Mouse (Mus musculus) E14TG2a.4 (cell line): Measurements from ENCODE around the gene Arl4d.

Source experiments
- H3K27me3 ChIP-seq: 2 replicates; pipeline ENCODE4 v1.6.1; 2014; ENCODE audit warnings: low read length, control low read depth; ENCODE audit not compliant: insufficient read depth
- H3K36me3 ChIP-seq: 2 replicates; pipeline ENCODE4 v1.6.1; 2014; ENCODE audit warnings: low read length, control low read depth; ENCODE audit not compliant: insufficient read depth
- H3K4me1 ChIP-seq: replicated peaks from 2 replicates; pipeline ENCODE4 v1.6.1; 2014; ENCODE audit warnings: low read depth, low read length, control low read depth
- H3K4me3 ChIP-seq: replicated peaks from 2 replicates; pipeline ENCODE4 v1.5.1; 2014; ENCODE audit warnings: mild to moderate bottlenecking, low read length
- H3K9me3 ChIP-seq: 2 replicates; pipeline ENCODE4 v1.6.1; 2014; ENCODE audit warnings: low read length, control low read depth
- CTCF ChIP-seq: conservative IDR thresholded peaks from 2 replicates; pipeline ENCODE4 v1.5.1; 2014; ENCODE audit warnings: low read length
- NANOG ChIP-seq: IDR thresholded peaks from 2 replicates; pipeline ENCODE4 v1.6.1; 2014; ENCODE audit warnings: borderline replicate concordance, low read length, mixed read lengths
- POU5F1 ChIP-seq: IDR thresholded peaks from 2 replicates; pipeline ENCODE4 v1.6.1; 2014; ENCODE audit warnings: low read length, borderline replicate concordance

Gene Arl4d

DNA sequence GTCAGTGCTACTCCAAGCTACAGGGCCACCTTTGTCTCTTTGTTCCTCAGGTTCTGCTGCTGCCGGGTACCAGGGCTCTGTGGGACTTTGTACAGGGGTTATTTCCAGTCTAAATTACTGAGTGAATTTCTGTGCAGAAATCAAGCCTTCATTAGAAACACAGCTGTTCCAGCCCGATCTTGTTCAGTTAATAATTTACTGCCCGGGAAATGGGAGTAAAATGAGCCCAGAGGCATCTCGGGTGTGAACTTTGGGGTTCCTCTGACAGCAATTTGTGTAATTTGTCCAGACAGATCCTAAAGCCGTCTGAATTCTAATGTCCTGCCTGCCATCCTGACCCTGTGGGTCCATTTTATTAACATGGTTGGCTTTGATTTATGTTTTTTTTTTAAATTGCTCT, 38.7 kb downstream of the Arl4d start:
- Histone ChIP-seq H3K4me1 (peaks cover 52% of the 10 kb centered on the region), H3K4me3 (no peak overlapping the region), H3K9me3 (no peaks in the 10 kb centered on the region), H3K27me3 (0 out of 2 replicates have a peak, but pooled peaks cover 6% of the 10 kb centered on the region), H3K36me3 (no peaks in the 10 kb centered on the region)
- no peak for TF ChIP-seq NANOG
- no peak for TF ChIP-seq POU5F1
- TF ChIP-seq CTCF: no peak

DNA sequence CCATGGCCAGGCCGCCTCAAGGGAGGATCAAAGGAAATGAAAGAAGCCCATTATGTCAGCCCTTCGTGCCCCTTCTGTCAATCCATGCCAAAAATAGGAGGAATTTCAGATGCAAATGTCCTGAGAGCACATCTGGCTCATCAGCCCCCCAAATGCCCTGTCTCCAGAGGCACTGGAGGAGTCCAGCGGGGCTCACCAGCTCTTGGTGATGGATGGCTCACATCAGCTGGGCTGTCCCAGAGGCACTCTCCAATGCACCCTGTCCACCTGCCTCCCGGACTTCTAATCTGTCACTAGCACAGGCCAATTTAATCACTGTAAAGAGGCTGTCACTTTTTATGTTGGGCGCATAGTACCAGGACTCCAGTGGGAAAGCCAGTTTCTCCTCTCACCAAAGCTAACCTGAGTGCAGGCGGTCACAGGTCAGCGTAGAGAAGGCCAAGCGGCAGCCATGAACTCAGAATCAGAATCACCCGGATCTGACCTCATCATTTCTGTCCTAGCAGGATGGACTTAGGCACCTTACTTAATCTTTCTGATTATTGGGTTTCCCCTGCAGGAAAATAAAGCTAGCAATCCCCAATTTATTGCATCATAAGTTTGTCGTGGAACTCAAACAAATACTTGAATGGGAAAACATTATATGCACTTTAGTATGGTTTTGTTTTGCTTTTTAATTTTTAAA, 41.6 kb downstream of the Arl4d start:
- Histone ChIP-seq H3K4me1 (peaks cover 51% of the 10 kb centered on the region), H3K36me3 (no peaks in the 10 kb centered on the region), H3K27me3 (no peaks in the 10 kb centered on the region), H3K4me3 (no peak overlapping the region), H3K9me3 (no peaks in the 10 kb centered on the region)
- TF ChIP-seq POU5F1: no peak

DNA sequence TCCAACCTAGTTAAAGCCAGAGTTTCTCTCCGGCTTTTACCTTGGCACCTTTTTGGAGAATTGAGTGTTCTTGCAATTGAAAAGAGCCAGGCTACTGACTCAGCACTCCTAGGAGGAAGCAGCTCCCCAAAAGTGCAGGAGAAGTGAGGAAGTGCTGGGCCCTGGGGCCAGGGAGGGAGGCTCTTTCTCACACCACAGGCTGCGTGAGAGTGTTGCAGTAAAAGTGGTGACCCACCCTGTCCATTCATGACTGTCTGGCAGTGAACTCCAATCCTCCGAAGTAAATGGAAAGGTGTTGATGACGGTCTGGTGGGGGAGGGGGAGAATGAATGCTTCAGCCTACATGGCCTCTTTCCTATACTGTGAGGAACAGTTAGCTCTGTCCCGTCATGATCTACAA, 43.1 kb downstream of the Arl4d start:
- no peaks in the 10 kb centered on the region for H3K9me3 ChIP-seq
- no peaks in the 10 kb centered on the region for H3K27me3 ChIP-seq

DNA sequence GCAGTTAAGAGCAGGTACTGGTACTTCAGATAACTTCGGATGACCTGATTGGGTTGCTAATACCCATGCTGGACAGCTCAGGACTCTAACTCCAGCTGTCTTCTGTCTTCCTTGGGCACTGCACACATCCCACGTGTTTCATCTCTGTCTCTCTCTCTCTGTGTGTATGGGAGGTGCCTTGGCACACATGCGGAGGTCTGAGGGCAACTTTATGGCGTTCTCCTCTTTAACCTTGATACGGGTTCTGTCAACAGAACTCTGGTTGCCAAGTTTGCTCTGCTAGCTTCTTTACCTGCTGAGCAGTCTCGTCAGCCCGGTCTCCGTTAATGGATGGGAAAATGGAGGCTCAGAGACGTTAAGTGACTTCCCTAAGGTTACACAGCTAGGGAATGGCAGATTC, 47.5 kb downstream of the Arl4d start:
- TF ChIP-seq NANOG: no peak
- no peak for TF ChIP-seq CTCF
- TF ChIP-seq POU5F1: no peak
- H3K4me3 ChIP-seq: no peak overlapping the region
- peaks cover 2% of the 10 kb centered on the region; the same call in 1 of the 2 replicates for H3K27me3 ChIP-seq
- no peaks in the 10 kb centered on the region for H3K9me3 ChIP-seq
- H3K36me3 ChIP-seq: no peaks in the 10 kb centered on the region
- peaks cover 31% of the 10 kb centered on the region for H3K4me1 ChIP-seq

More for the DNA sequence above, 43.1 kb downstream of the Arl4d start:
- no peak for TF ChIP-seq NANOG
- no peak for TF ChIP-seq POU5F1
- TF ChIP-seq CTCF: no peak
- Histone ChIP-seq H3K36me3 (no peaks in the 10 kb centered on the region), H3K4me3 (peak overlapping the region; percentile 7; the same call in 1 of the 2 replicates), H3K4me1 (peaks cover 60% of the 10 kb centered on the region)

DNA sequence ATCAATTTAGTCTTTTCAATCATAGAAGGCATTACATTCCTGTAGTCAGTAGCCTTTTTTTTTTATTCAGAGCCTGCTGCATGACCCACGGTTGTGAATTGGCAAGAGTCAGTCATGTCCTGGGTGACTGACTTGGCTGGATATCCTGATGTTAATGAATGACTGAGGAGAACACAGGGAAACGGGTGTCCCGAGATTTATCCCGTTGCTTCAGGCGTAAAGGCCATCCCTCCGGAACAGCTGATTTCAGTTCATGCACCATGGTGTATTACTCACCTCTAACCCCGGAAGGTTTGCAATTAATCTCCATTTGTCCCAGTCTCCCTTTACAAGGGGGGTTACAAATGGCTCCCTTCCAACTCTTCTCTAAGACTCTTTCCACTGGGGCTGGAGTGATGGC, 48.7 kb downstream of the Arl4d start:
- H3K4me3 ChIP-seq: no peak overlapping the region
- H3K4me1 ChIP-seq: peaks cover 20% of the 10 kb centered on the region
- H3K36me3 ChIP-seq: no peaks in the 10 kb centered on the region
- TF ChIP-seq POU5F1 (no peak), CTCF (no peak), NANOG (no peak)
- no peaks in the 10 kb centered on the region for H3K9me3 ChIP-seq
- peaks cover 2% of the 10 kb centered on the region; the same call in 1 of the 2 replicates for H3K27me3 ChIP-seq
